Mouse (Mus musculus): ENCODE data around the gene Ppat. TPM values are rescaled to one million over a fixed set of nuclear protein-coding genes. Genes with fewer than 3 reads are reported as not detected.

Ppat gene
- polyA plus RNA-seq, 1 experiment: 12.9 TPM

DNA sequence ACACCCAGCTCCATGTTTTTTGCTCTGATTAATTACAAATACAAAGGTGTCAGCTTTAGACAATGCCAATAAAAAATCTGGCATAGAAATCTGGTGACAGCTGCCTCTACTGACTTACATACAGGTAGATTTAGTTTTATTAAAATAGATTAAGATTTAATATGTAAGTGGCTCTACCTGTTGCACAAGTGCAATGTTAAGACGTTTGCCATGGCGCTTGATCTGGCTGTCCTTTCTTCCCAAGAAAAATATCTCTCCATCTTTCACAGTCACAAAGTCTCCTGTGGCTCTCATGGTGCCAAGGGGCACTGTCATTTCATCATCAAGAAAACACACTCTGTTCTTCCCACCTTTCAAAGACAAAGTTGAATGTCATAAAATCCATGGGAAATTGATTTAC, 64.4 kb downstream of the Ppat start:
- Histone ChIP-seq H3K4me1 (ENCODE audit: control insufficient read depth, insufficient read depth, low read length) (no peaks in the 10 kb centered on the region), H3K27ac (ENCODE audit: insufficient read depth, low read depth, low read length) (no peak overlapping the region), H3K27me3 (replicated peaks; ENCODE audit: control insufficient read depth, insufficient read depth, low read length) (no peaks in the 10 kb centered on the region), H3K4me3 (ENCODE audit: insufficient read depth, low read depth, low read length) (no peak overlapping the region), H3K36me3 (ENCODE audit: control insufficient read depth, insufficient read depth, low read length) (peaks cover 2% of the 10 kb centered on the region)
- DNase-seq: no peak
- TF ChIP-seq CTCF (conservative IDR thresholded peaks at IDR 0.05; ENCODE audit: insufficient read depth, insufficient read length, low read depth, low read length) (no peak), POLR2A (IDR thresholded peaks at IDR 0.05; ENCODE audit: low read depth, low read length) (no peak)
- 92% methylated on average over 2 of the region's 2 CpGs for WGBS

DNA sequence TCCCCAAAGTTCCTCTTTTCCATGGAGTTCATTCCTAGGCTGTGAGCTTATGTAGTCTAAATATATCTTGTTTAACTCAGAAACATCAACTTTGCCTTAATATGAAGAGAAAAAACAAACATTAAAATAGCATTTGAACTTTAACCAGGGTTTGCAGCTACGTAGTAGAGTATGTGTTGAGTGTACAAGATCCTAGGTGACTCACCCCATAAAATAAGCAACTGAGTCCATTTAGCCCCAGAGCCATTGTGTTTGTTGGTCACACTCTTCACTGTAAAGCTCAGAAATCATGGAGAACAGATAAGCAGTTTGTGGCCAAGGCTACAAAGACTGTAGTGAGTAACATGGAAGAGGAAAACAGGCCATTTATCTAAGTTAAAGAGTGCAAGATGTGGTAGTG, 67.3 kb downstream of the Ppat start:
- TF ChIP-seq POLR2A (IDR thresholded peaks at IDR 0.05; ENCODE audit: low read depth, low read length): no peak
- TF ChIP-seq CTCF (conservative IDR thresholded peaks at IDR 0.05; ENCODE audit: insufficient read depth, insufficient read length, low read depth, low read length): no peak
- Histone ChIP-seq H3K27me3 (replicated peaks; ENCODE audit: control insufficient read depth, insufficient read depth, low read length) (no peaks in the 10 kb centered on the region), H3K27ac (ENCODE audit: insufficient read depth, low read depth, low read length) (no peak overlapping the region), H3K4me1 (ENCODE audit: control insufficient read depth, insufficient read depth, low read length) (no peaks in the 10 kb centered on the region), H3K36me3 (ENCODE audit: control insufficient read depth, insufficient read depth, low read length) (peaks cover 2% of the 10 kb centered on the region), H3K4me3 (ENCODE audit: insufficient read depth, low read depth, low read length) (no peak overlapping the region)
- no peak for DNase-seq
- WGBS: 75% methylated on average over 1 of the region's 1 CpGs

DNA sequence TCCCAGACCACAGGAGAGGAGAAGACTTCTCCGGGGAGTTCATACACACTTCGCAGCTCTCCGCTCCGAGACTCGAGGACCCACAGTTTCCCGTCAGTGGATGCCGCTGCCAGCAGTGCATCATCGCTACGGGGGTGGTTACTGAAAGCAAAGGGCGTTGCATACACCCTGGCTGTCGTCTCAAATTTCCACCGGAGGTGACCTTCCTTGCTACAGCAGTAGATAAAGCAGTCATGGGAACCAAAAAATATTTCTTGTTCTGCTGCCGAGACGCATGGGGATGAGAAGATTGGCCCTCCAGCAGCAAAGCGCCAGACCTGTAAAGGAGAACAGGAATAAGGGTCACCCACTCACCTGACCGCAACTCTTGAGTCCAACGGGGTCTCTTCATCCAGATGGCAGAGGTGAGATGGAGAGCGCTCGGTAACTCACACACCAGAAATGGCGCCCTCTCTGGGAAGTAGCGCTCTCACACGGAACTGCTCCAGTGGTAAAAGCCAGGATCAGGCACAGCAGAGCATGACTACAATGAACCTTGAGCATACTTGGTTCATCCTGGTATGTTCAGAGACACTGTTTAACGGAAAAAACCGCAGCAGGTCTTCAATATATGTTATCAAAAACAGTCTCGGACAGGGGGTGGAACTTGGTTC, 75.1 kb downstream of the Ppat start:
- Histone ChIP-seq H3K27me3 (replicated peaks; ENCODE audit: control insufficient read depth, insufficient read depth, low read length) (no peaks in the 10 kb centered on the region), H3K4me3 (ENCODE audit: insufficient read depth, low read depth, low read length) (no peak overlapping the region), H3K36me3 (ENCODE audit: control insufficient read depth, insufficient read depth, low read length) (no peaks in the 10 kb centered on the region), H3K27ac (ENCODE audit: insufficient read depth, low read depth, low read length) (no peak overlapping the region), H3K4me1 (ENCODE audit: control insufficient read depth, insufficient read depth, low read length) (no peaks in the 10 kb centered on the region)
- no peak for TF ChIP-seq CTCF (conservative IDR thresholded peaks at IDR 0.05; ENCODE audit: insufficient read depth, insufficient read length, low read depth, low read length)
- TF ChIP-seq POLR2A (IDR thresholded peaks at IDR 0.05; ENCODE audit: low read depth, low read length): no peak
- DNase-seq: no peak
- WGBS: 83% methylated on average over 25 of the region's 25 CpGs

DNA sequence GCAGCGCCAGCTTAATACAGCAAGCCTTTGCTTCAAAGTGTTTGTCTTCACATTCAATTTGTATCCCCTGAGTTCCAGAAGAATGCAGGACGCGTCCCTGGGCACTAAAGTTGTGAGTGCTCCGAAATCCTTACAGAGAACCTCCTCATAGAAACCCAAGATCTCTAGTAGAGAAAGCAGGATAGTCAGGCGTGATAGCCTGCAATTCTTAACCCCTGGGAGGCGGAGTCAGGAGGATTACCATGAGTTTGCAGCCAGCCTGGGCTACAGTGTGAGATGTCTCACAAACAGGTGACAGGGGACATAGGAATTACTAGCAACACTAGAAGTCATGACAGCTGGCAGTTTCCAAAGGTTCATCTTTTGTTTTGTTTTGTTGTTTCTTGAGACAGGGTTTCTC, 81.8 kb downstream of the Ppat start:
- no peaks in the 10 kb centered on the region for H3K4me1 ChIP-seq (ENCODE audit: control insufficient read depth, insufficient read depth, low read length)
- H3K36me3 ChIP-seq (ENCODE audit: control insufficient read depth, insufficient read depth, low read length): no peaks in the 10 kb centered on the region
- peak overlapping the region; percentile 32; the same call in 1 of the 2 replicates for H3K4me3 ChIP-seq (ENCODE audit: insufficient read depth, low read depth, low read length)
- TF ChIP-seq POLR2A (IDR thresholded peaks at IDR 0.05; ENCODE audit: low read depth, low read length) (no peak), CTCF (conservative IDR thresholded peaks at IDR 0.05; ENCODE audit: insufficient read depth, insufficient read length, low read depth, low read length) (no peak)
- WGBS: 43% methylated on average over 6 of the region's 6 CpGs
- no peak for DNase-seq
- no peaks in the 10 kb centered on the region for H3K27me3 ChIP-seq (replicated peaks; ENCODE audit: control insufficient read depth, insufficient read depth, low read length)
- H3K27ac ChIP-seq (ENCODE audit: insufficient read depth, low read depth, low read length): no peak overlapping the region

DNA sequence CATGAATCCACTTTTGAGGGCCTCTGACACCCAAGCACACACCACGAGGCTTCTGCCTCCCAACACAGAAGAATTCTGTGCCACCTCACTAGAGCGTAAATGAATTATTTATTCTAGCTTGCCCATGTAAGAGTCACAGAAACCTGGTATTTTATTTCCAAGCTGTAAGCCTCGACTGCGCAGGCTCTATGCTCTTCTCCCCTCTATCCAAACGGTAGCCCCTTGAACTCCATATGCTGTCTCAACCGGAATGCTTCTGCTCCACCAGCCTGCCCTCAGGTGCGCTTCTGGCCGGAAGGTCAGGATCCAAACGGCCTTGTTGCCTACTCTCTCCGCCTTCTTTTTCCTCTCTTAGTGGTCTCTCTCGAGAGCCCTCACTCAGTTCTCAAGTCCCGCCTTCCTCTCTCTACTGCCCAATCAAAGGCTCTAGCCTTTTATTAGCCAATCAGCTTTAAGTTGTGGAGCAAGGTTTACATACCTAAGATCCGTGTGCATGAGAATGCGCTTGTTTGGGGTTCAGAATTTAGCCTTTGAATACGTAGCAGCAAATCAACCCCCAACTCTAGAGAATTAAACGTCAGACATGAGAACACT, 82.6 kb downstream of the Ppat start:
- DNase-seq: peak; percentile 46
- Histone ChIP-seq H3K36me3 (ENCODE audit: control insufficient read depth, insufficient read depth, low read length) (no peaks in the 10 kb centered on the region), H3K4me3 (ENCODE audit: insufficient read depth, low read depth, low read length) (peak overlapping the region; percentile 32), H3K4me1 (ENCODE audit: control insufficient read depth, insufficient read depth, low read length) (no peaks in the 10 kb centered on the region), H3K27ac (ENCODE audit: insufficient read depth, low read depth, low read length) (no peak overlapping the region), H3K27me3 (replicated peaks; ENCODE audit: control insufficient read depth, insufficient read depth, low read length) (no peaks in the 10 kb centered on the region)
- 20% methylated on average over 16 of the region's 16 CpGs for WGBS
- TF ChIP-seq POLR2A (IDR thresholded peaks at IDR 0.05; ENCODE audit: low read depth, low read length) (no peak), CTCF (conservative IDR thresholded peaks at IDR 0.05; ENCODE audit: insufficient read depth, insufficient read length, low read depth, low read length) (no peak)

DNA sequence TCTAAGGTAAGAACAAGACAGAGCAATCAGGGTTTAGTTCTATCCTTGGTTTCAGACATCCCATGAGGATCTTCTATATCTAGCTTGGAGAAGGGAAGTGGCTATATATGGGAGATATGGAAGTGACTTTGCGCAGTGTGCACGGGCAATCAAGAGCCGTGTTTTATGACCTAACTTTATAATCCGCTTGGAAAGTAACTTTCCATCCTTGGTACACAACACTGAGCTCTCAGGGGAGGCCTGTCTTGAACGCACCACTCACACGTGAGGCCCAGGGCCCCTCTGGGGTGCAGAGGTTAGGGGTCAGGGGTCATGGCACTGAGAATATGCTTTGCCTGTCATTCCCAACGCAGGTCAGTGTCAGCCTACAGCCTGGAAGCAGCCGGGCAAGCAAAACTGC, 84.6 kb downstream of the Ppat start:
- TF ChIP-seq POLR2A (IDR thresholded peaks at IDR 0.05; ENCODE audit: low read depth, low read length) (no peak), CTCF (conservative IDR thresholded peaks at IDR 0.05; ENCODE audit: insufficient read depth, insufficient read length, low read depth, low read length) (no peak)
- Histone ChIP-seq H3K4me3 (ENCODE audit: insufficient read depth, low read depth, low read length) (no peak overlapping the region), H3K27me3 (replicated peaks; ENCODE audit: control insufficient read depth, insufficient read depth, low read length) (no peaks in the 10 kb centered on the region), H3K4me1 (ENCODE audit: control insufficient read depth, insufficient read depth, low read length) (no peaks in the 10 kb centered on the region), H3K36me3 (ENCODE audit: control insufficient read depth, insufficient read depth, low read length) (no peaks in the 10 kb centered on the region), H3K27ac (ENCODE audit: insufficient read depth, low read depth, low read length) (no peak overlapping the region)
- 78% methylated on average over 8 of the region's 8 CpGs for WGBS
- DNase-seq: no peak

Other genes with a start within 250 kb of the Ppat start
- 14.3 and 15.1 TPM in 2 replicates for gene Aasdh, start 46.1 kb downstream of the Ppat start, polyA plus RNA-seq (2012; rRNA removed)
- gene Paics, start 271 bp downstream of the Ppat start, polyA plus RNA-seq (2012; rRNA removed): 120 and 170 TPM in 2 replicates
- gene Srp72, start 23.1 kb upstream of the Ppat start, polyA plus RNA-seq (2012; rRNA removed): 21.5 and 24.4 TPM in 2 replicates
- gene Arl9, start 52.5 kb upstream of the Ppat start, polyA plus RNA-seq (2012; rRNA removed): 0.30 and 0.50 TPM in 2 replicates
- not detected in 2 replicates for gene Thegl, start 64.4 kb upstream of the Ppat start, polyA plus RNA-seq (2012; rRNA removed)
- 14.2 and 18.4 TPM in 2 replicates for gene Hopx, start 163.5 kb upstream of the Ppat start, polyA plus RNA-seq (2012; rRNA removed)